Mouse (Mus musculus): ENCODE data around the gene Acvr1b. TPM values are rescaled to one million over a fixed set of nuclear protein-coding genes. Genes with fewer than 3 reads are reported as not detected.

The Acvr1b gene
- polyA plus RNA-seq, 1 experiment from 2014 or later, result 22.4 TPM

- H3K4me1 ChIP-seq (ENCODE audit: control insufficient read depth, insufficient read depth, low read depth, low read length), result peaks cover 13% of the 10 kb centered on the region
- no peaks in the 10 kb centered on the region for H3K9me3 ChIP-seq (ENCODE audit: control insufficient read depth, low read length)
- ATAC-seq, result peak; percentile 85
- H3K36me3 ChIP-seq (ENCODE audit: control insufficient read depth, insufficient read depth, low read length), result no peaks in the 10 kb centered on the region
- H3K27ac ChIP-seq (ENCODE audit: low read depth, low read length), result peak within 1 kb of the TSS; percentile 42
- H3K4me3 ChIP-seq (ENCODE audit: low read length), result peak within 1 kb of the TSS; percentile 74
- peak within 1 kb of the TSS; percentile 86 for H3K9ac ChIP-seq (ENCODE audit: low read depth, low read length)
- WGBS, result under 1% methylated on average over 67 of the region's 77 CpGs
- H3K27me3 ChIP-seq (replicated peaks; ENCODE audit: control insufficient read depth, insufficient read depth, low read length), result no peaks in the 10 kb centered on the region
- H3K4me2 ChIP-seq (ENCODE audit: low read length), result peak within 1 kb of the TSS; percentile 99
Measured at GRCm38 (mm10) chr15:101224006-101224906, 50.4 kb downstream of the Acvr1b start, which contains the start of gene Grasp. Gene Grasp (plus strand): TSS chr15:101224188.

DNA sequence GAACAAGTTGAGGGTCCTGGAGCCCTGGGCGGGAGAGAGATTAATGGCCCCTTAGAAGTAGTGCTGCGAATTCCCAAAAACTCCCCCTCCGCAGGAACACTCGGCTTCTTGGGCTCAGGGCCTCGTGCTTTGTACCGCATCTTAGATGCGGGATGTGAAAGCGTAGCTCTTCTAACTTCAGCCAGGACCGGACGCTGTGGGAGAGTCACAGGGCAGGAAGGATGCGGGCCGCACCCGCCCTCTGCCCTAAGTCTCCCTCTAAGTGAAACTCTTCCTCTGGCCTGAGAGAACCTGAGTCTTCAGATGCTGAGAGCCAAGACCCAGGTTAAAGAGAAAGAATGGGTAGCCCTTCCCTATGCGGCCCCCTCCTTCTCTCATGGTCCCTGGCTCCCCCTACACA, 51.1 kb downstream of the Acvr1b start:
- H3K27me3 ChIP-seq (replicated peaks; ENCODE audit: control insufficient read depth, insufficient read depth, low read length), result no peaks in the 10 kb centered on the region
- peak overlapping the region; percentile 74 for H3K4me3 ChIP-seq (ENCODE audit: low read length)
- WGBS, result 7% methylated on average over 14 of the region's 14 CpGs
- H3K9ac ChIP-seq (ENCODE audit: low read depth, low read length), result peak overlapping the region; percentile 86
- H3K4me2 ChIP-seq (ENCODE audit: low read length), result peak overlapping the region; percentile 99
- H3K27ac ChIP-seq (ENCODE audit: low read depth, low read length), result peak overlapping the region; percentile 42
- H3K36me3 ChIP-seq (ENCODE audit: control insufficient read depth, insufficient read depth, low read length), result no peaks in the 10 kb centered on the region
- H3K4me1 ChIP-seq (ENCODE audit: control insufficient read depth, insufficient read depth, low read depth, low read length), result peaks cover 13% of the 10 kb centered on the region
- no peak for ATAC-seq
- H3K9me3 ChIP-seq (ENCODE audit: control insufficient read depth, low read length), result no peaks in the 10 kb centered on the region

GRCm38 (mm10) chr15:101227971-101228370, 54.1 kb downstream of the Acvr1b start:
- Histone ChIP-seq H3K4me2 (ENCODE audit: low read length) (no peak overlapping the region), H3K4me1 (ENCODE audit: control insufficient read depth, insufficient read depth, low read depth, low read length) (peaks cover 7% of the 10 kb centered on the region), H3K4me3 (ENCODE audit: low read length) (no peak overlapping the region), H3K9me3 (ENCODE audit: control insufficient read depth, low read length) (no peaks in the 10 kb centered on the region), H3K27me3 (replicated peaks; ENCODE audit: control insufficient read depth, insufficient read depth, low read length) (no peaks in the 10 kb centered on the region), H3K27ac (ENCODE audit: low read depth, low read length) (no peak overlapping the region), H3K9ac (ENCODE audit: low read depth, low read length) (no peak overlapping the region), H3K36me3 (ENCODE audit: control insufficient read depth, insufficient read depth, low read length) (0 out of 2 replicates have a peak, but pooled peaks cover 2% of the 10 kb centered on the region)
- 14% methylated on average over 7 of the region's 7 CpGs for WGBS
- ATAC-seq, result no peak

DNA sequence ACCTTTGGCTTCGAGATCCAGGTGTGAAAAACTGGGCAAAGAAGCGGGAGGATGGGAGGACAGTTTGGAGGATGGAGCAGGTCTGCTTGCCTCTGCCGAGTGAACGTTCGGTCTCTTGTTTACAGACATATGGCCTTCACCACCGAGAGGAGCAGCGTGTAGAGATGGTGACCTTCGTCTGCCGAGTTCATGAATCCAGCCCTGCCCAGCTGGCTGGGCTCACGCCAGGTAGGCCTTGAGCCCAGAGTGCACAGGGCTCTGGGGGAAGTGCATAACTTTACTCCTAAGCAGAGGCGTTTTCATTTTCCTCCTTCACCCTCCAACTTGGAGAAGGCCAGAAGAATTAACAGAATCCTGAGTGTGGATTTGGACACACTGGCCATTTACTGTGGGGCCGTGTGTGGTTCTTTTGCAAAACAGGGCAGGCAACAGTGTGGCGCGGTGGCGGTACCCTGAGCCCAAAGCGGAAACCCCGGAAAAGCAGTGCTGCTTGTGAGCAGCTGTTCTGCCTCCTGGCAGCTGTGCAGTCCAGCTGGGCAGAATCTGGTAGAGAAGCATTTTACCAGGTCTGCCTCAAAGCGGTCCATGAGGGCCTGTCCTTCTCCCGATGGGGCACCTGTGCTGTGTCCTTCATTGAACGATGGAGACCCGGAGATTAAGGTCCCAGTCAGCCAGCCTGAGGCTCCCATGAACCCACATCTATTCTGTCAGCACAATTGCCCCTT, 55.2 kb downstream of the Acvr1b start:
- Histone ChIP-seq H3K4me1 (ENCODE audit: control insufficient read depth, insufficient read depth, low read depth, low read length) (peaks cover 7% of the 10 kb centered on the region), H3K4me3 (ENCODE audit: low read length) (no peak overlapping the region), H3K9ac (ENCODE audit: low read depth, low read length) (no peak overlapping the region), H3K4me2 (ENCODE audit: low read length) (no peak overlapping the region), H3K9me3 (ENCODE audit: control insufficient read depth, low read length) (no peaks in the 10 kb centered on the region), H3K27ac (ENCODE audit: low read depth, low read length) (no peak overlapping the region), H3K27me3 (replicated peaks; ENCODE audit: control insufficient read depth, insufficient read depth, low read length) (no peaks in the 10 kb centered on the region), H3K36me3 (ENCODE audit: control insufficient read depth, insufficient read depth, low read length) (0 out of 2 replicates have a peak, but pooled peaks cover 2% of the 10 kb centered on the region)
- no peak for ATAC-seq
- 89% methylated on average over 21 of the region's 21 CpGs for WGBS

GRCm38 (mm10) chr15:101230503-101230902, 56.6 kb downstream of the Acvr1b start:
- Histone ChIP-seq H3K27me3 (replicated peaks; ENCODE audit: control insufficient read depth, insufficient read depth, low read length) (no peaks in the 10 kb centered on the region), H3K4me1 (ENCODE audit: control insufficient read depth, insufficient read depth, low read depth, low read length) (no peaks in the 10 kb centered on the region; the same call in 1 of the 2 replicates), H3K36me3 (ENCODE audit: control insufficient read depth, insufficient read depth, low read length) (0 out of 2 replicates have a peak, but pooled peaks cover 2% of the 10 kb centered on the region), H3K4me2 (ENCODE audit: low read length) (no peak overlapping the region), H3K4me3 (ENCODE audit: low read length) (no peak overlapping the region), H3K9ac (ENCODE audit: low read depth, low read length) (no peak overlapping the region), H3K9me3 (ENCODE audit: control insufficient read depth, low read length) (no peaks in the 10 kb centered on the region), H3K27ac (ENCODE audit: low read depth, low read length) (no peak overlapping the region)
- ATAC-seq, result no peak
- WGBS, result 96% methylated on average over 19 of the region's 19 CpGs

DNA sequence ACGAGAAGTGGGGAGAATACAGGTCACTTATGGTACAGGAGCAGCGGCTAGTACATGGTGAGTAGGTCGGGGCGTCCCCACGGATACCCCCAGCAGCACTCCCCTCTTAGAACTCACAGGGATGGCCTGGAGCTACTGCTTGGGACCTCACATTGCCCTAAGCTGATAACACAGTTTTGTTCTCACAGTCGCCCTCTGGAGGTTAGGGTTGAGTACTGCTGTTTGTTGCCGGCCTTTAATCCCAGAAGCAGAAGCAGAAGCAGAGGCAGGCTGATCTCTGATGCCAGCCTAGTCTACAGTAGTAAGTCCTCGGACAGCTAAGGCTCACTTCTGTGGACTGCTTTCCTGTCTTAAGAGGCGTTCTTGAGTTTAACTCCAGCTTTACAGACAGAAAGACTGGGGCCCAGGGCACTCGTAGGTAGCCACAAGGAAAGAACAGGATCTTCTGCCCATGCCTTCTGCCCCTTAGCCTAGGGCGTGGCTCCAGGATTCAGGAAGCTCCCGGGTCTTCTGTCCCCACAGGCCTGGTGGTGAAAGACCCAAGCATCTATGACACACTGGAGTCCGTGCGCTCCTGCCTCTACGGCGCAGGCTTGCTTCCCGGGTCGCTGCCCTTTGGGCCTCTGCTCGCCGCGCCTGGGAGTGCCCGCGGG, 57.3 kb downstream of the Acvr1b start:
- Histone ChIP-seq H3K4me3 (ENCODE audit: low read length) (peak overlapping the region; percentile 31), H3K9ac (ENCODE audit: low read depth, low read length) (peak overlapping the region; percentile 54), H3K27me3 (replicated peaks; ENCODE audit: control insufficient read depth, insufficient read depth, low read length) (no peaks in the 10 kb centered on the region), H3K4me2 (ENCODE audit: low read length) (peak overlapping the region; percentile 56), H3K36me3 (ENCODE audit: control insufficient read depth, insufficient read depth, low read length) (0 out of 2 replicates have a peak, but pooled peaks cover 2% of the 10 kb centered on the region), H3K4me1 (ENCODE audit: control insufficient read depth, insufficient read depth, low read depth, low read length) (no peaks in the 10 kb centered on the region; the same call in 1 of the 2 replicates), H3K27ac (ENCODE audit: low read depth, low read length) (no peak overlapping the region), H3K9me3 (ENCODE audit: control insufficient read depth, low read length) (no peaks in the 10 kb centered on the region)
- 79% methylated on average over 23 of the region's 23 CpGs for WGBS
- ATAC-seq, result no peak

DNA sequence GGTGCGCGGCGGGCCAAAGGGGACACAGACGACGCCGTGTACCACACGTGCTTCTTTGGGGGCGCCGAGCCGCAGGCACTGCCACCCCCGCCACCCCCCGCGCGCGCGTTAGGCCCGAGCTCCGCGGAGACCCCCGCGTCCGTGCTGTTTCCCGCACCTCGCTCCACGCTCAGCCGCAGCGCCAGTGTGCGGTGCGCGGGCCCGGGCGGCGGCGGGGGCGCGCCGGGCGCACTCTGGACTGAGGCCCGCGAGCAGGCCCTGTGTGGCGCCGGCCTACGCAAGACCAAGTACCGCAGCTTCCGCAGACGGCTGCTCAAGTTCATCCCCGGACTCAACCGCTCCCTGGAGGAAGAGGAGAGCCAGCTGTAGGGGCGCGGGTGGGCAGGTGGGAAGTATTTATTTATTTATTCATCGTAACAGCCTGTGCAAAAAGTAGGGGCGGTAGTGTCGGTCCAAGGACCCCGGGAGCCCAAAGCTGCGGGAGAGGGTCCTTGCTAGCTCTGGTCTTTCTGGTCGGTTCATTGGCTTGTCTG, 57.8 kb downstream of the Acvr1b start:
- no peak for ATAC-seq
- H3K27ac ChIP-seq (ENCODE audit: low read depth, low read length), result no peak overlapping the region
- H3K36me3 ChIP-seq (ENCODE audit: control insufficient read depth, insufficient read depth, low read length), result 0 out of 2 replicates have a peak, but pooled peaks cover 2% of the 10 kb centered on the region
- peak overlapping the region; percentile 54 for H3K9ac ChIP-seq (ENCODE audit: low read depth, low read length)
- H3K9me3 ChIP-seq (ENCODE audit: control insufficient read depth, low read length), result no peaks in the 10 kb centered on the region
- no peaks in the 10 kb centered on the region for H3K27me3 ChIP-seq (replicated peaks; ENCODE audit: control insufficient read depth, insufficient read depth, low read length)
- WGBS, result 51% methylated on average over 56 of the region's 56 CpGs
- H3K4me3 ChIP-seq (ENCODE audit: low read length), result peak overlapping the region; percentile 31
- peak overlapping the region; percentile 56 for H3K4me2 ChIP-seq (ENCODE audit: low read length)
- no peaks in the 10 kb centered on the region; the same call in 1 of the 2 replicates for H3K4me1 ChIP-seq (ENCODE audit: control insufficient read depth, insufficient read depth, low read depth, low read length)

DNA sequence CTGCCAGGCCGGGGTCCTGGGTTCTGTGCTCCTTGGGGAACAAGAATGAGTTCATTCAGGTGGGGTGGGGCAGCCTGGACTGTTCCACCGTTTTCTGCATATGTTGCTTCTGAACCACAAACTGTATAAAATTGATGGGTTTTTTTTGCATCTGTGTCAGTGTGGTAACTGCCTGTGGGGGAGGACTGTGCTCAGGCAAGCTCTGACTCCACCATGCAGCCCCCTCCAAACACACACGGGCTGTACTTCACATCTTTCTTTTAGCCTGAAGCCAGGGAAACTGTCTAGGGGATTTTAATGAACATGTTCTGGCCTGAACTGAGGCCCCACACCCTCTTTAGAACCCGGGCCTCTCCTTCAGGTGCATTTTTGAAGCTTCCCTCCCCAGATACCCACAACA, 58.7 kb downstream of the Acvr1b start:
- Histone ChIP-seq H3K9ac (ENCODE audit: low read depth, low read length) (no peak overlapping the region), H3K36me3 (ENCODE audit: control insufficient read depth, insufficient read depth, low read length) (0 out of 2 replicates have a peak, but pooled peaks cover 2% of the 10 kb centered on the region), H3K4me2 (ENCODE audit: low read length) (no peak overlapping the region), H3K4me3 (ENCODE audit: low read length) (no peak overlapping the region), H3K27me3 (replicated peaks; ENCODE audit: control insufficient read depth, insufficient read depth, low read length) (no peaks in the 10 kb centered on the region), H3K4me1 (ENCODE audit: control insufficient read depth, insufficient read depth, low read depth, low read length) (no peaks in the 10 kb centered on the region; the same call in 1 of the 2 replicates), H3K27ac (ENCODE audit: low read depth, low read length) (no peak overlapping the region), H3K9me3 (ENCODE audit: control insufficient read depth, low read length) (no peaks in the 10 kb centered on the region)
- WGBS, result 74% methylated on average over 4 of the region's 4 CpGs
- ATAC-seq, result no peak

All from hindbrain, embryonic 16.5 days (tissue).